Mouse (Mus musculus) CH12.LX (cell line): Measurements from ENCODE around the gene Il17re. TPM values are rescaled to one million over a fixed set of nuclear protein-coding genes. Genes with fewer than 3 reads are reported as not detected.

Experiments
- DNase-seq: peaks from one replicate; pipeline ENCODE4 v3.0.0-alpha.2; 2013; ENCODE audit errors: extremely low read depth
- H3K27ac ChIP-seq: 2 replicates; pipeline ENCODE4 v1.5.1; 2012; ENCODE audit warnings: low read depth, mild to moderate bottlenecking, control low read depth, moderate library complexity; ENCODE audit not compliant: insufficient read depth
- H3K27me3 ChIP-seq: replicated peaks from 2 replicates; pipeline ENCODE3; 2012; ENCODE audit warnings: inconsistent platforms
- H3K36me3 ChIP-seq, 2 experiments: replicated peaks in 1 of 2; 2 replicates each; pipeline versions ENCODE3 to v1.6.1; 2012; ENCODE audit warnings: inconsistent platforms in 1 of 2, low read length in 1 of 2, mild to moderate bottlenecking in 1 of 2, mixed read lengths in 1 of 2, moderate library complexity in 1 of 2; ENCODE audit not compliant: control insufficient read depth in 1 of 2, insufficient read depth in 1 of 2
- H3K4me1 ChIP-seq, 2 experiments: 2 replicates each; pipeline ENCODE4 v1.6.1; 2012; ENCODE audit warnings: inconsistent platforms in 1 of 2, moderate library complexity in 1 of 2; ENCODE audit not compliant: insufficient read depth in 2 of 2, control insufficient read depth in 1 of 2
- H3K4me2 ChIP-seq: 2 replicates; pipeline ENCODE4 v1.6.1; 2012; ENCODE audit warnings: low read depth, mild to moderate bottlenecking, control low read depth; ENCODE audit not compliant: poor library complexity, insufficient read depth, severe bottlenecking
- H3K4me3 ChIP-seq, 3 experiments: fragments of 150-350 bp in 1 of 3; sonication (generic) in 1 of 3; replicated peaks in 1 of 3; 2 replicates each; pipeline versions ENCODE3 to v1.5.1; 2011 to 2012; ENCODE audit warnings: low read depth in 2 of 3, low read length in 2 of 3, mild to moderate bottlenecking in 2 of 3, moderate library complexity in 2 of 3, control low read depth in 1 of 3, improper control_type of control experiment in 1 of 3, inconsistent platforms in 1 of 3, mixed read lengths in 1 of 3; ENCODE audit not compliant: poor library complexity in 1 of 3
- H3K79me2 ChIP-seq: replicated peaks from 2 replicates; pipeline ENCODE4 v1.6.1; 2012; ENCODE audit warnings: mild to moderate bottlenecking, moderate library complexity; ENCODE audit not compliant: control insufficient read depth, poor library complexity, insufficient read depth, severe bottlenecking; ENCODE audit errors: extremely low read depth
- H3K9ac ChIP-seq: 2 replicates; pipeline ENCODE4 v1.6.1; 2012; ENCODE audit warnings: low read depth, mild to moderate bottlenecking, control low read depth, moderate library complexity; ENCODE audit not compliant: insufficient read depth
- H3K9me3 ChIP-seq: replicated peaks from 2 replicates; pipeline ENCODE3; 2012; ENCODE audit warnings: low read length, inconsistent platforms, mixed read lengths
- BHLHE40 ChIP-seq: IDR thresholded peaks from 2 replicates; pipeline ENCODE4 v1.6.1; 2011; ENCODE audit warnings: mild to moderate bottlenecking, low read depth, low read length, improper control_type of control experiment
- CHD1 ChIP-seq: IDR thresholded peaks from 2 replicates; pipeline ENCODE4 v1.6.1; 2012; ENCODE audit warnings: low read depth, low read length, improper control_type of control experiment, inconsistent platforms
- CTCF ChIP-seq, 2 experiments: IDR thresholded peaks in 1 of 2; conservative IDR thresholded peaks in 1 of 2; 2 replicates each; pipeline ENCODE4 v1.5.1; 2011 to 2012; ENCODE audit warnings: low read depth in 2 of 2, low read length in 2 of 2, improper control_type of control experiment in 1 of 2, inconsistent platforms in 1 of 2, mild to moderate bottlenecking in 1 of 2, moderate library complexity in 1 of 2
- E2F4 ChIP-seq: IDR thresholded peaks from 2 replicates; pipeline ENCODE4 v1.6.1; 2011; ENCODE audit warnings: low read depth, low read length, improper control_type of control experiment; ENCODE audit not compliant: insufficient replicate concordance
- ELF1 ChIP-seq: IDR thresholded peaks from 2 replicates; pipeline ENCODE4 v1.6.1; 2014; ENCODE audit warnings: low read depth, mild to moderate bottlenecking, inconsistent platforms, low read length, improper control_type of control experiment
- ETS1 ChIP-seq: conservative IDR thresholded peaks from 2 replicates; pipeline ENCODE4 v1.6.1; 2012; ENCODE audit warnings: low read depth, mild to moderate bottlenecking, inconsistent platforms, low read length, improper control_type of control experiment, moderate library complexity
- GABPA ChIP-seq: IDR thresholded peaks from 2 replicates; pipeline ENCODE4 v1.6.1; 2012; ENCODE audit warnings: low read depth, low read length, improper control_type of control experiment, inconsistent platforms; ENCODE audit not compliant: insufficient replicate concordance
- HCFC1 ChIP-seq: IDR thresholded peaks from 2 replicates; pipeline ENCODE4 v1.6.1; 2012; ENCODE audit warnings: low read depth, mild to moderate bottlenecking, inconsistent platforms, low read length, improper control_type of control experiment
- IRF4 ChIP-seq: IDR thresholded peaks from 2 replicates; pipeline ENCODE4 v1.6.1; 2014; ENCODE audit warnings: low read depth, mild to moderate bottlenecking, inconsistent platforms, low read length, improper control_type of control experiment
- JUN ChIP-seq: IDR thresholded peaks from 2 replicates; pipeline ENCODE4 v1.6.1; 2011; ENCODE audit warnings: low read depth, mild to moderate bottlenecking, low read length, improper control_type of control experiment, moderate library complexity; ENCODE audit not compliant: insufficient read depth
- JUND ChIP-seq: conservative IDR thresholded peaks from 2 replicates; pipeline ENCODE4 v1.6.1; 2011; ENCODE audit warnings: low read depth, low read length, improper control_type of control experiment
- KAT2A ChIP-seq: IDR thresholded peaks from 2 replicates; pipeline ENCODE4 v1.6.1; 2012; ENCODE audit warnings: low read length, improper control_type of control experiment, inconsistent platforms; ENCODE audit not compliant: insufficient replicate concordance
- MAFK ChIP-seq: IDR thresholded peaks from 2 replicates; pipeline ENCODE4 v1.6.1; 2011; ENCODE audit warnings: low read length, improper control_type of control experiment; ENCODE audit not compliant: insufficient replicate concordance
- MAZ ChIP-seq: IDR thresholded peaks from 2 replicates; pipeline ENCODE4 v1.6.1; 2012; ENCODE audit warnings: low read depth, mild to moderate bottlenecking, inconsistent platforms, low read length, improper control_type of control experiment, moderate library complexity
- MEF2A ChIP-seq: IDR thresholded peaks from 2 replicates; pipeline ENCODE4 v1.6.1; 2014; ENCODE audit warnings: low read depth, mild to moderate bottlenecking, inconsistent platforms, low read length, improper control_type of control experiment, borderline replicate concordance
- MXI1 ChIP-seq: IDR thresholded peaks from 2 replicates; pipeline ENCODE4 v1.6.1; 2011; ENCODE audit warnings: mild to moderate bottlenecking, low read depth, low read length, improper control_type of control experiment
- MYC ChIP-seq: IDR thresholded peaks from 2 replicates; pipeline ENCODE4 v1.6.1; 2011; ENCODE audit warnings: low read depth, mild to moderate bottlenecking, improper control_type of control experiment, low read length
- NELFE ChIP-seq: IDR thresholded peaks from 2 replicates; pipeline ENCODE4 v1.6.1; 2011; ENCODE audit warnings: low read depth, low read length, improper control_type of control experiment
- NRF1 ChIP-seq: IDR thresholded peaks from 2 replicates; pipeline ENCODE4 v1.6.1; 2014; ENCODE audit warnings: low read depth, mild to moderate bottlenecking, inconsistent platforms, low read length, improper control_type of control experiment, moderate library complexity
- POLR2A ChIP-seq: IDR thresholded peaks from 2 replicates; pipeline ENCODE4 v1.6.1; 2011; ENCODE audit warnings: low read depth, mild to moderate bottlenecking, improper control_type of control experiment, low read length
- POLR2AphosphoS2 ChIP-seq: IDR thresholded peaks from 2 replicates; pipeline ENCODE4 v1.6.1; 2011; ENCODE audit warnings: low read depth, low read length, improper control_type of control experiment
- RCOR1 ChIP-seq: conservative IDR thresholded peaks from 2 replicates; pipeline ENCODE4 v1.6.1; 2012; ENCODE audit warnings: low read depth, mild to moderate bottlenecking, inconsistent platforms, low read length, improper control_type of control experiment
- SIN3A ChIP-seq: IDR thresholded peaks from 2 replicates; pipeline ENCODE4 v1.6.1; 2012; ENCODE audit warnings: low read length, improper control_type of control experiment, inconsistent platforms
- SMC3 ChIP-seq: IDR thresholded peaks from 2 replicates; pipeline ENCODE4 v1.6.1; 2011; ENCODE audit warnings: low read depth, low read length, improper control_type of control experiment
- TBP ChIP-seq: conservative IDR thresholded peaks from 2 replicates; pipeline ENCODE4 v1.6.1; 2011; ENCODE audit warnings: low read depth, low read length, improper control_type of control experiment
- TCF12 ChIP-seq: IDR thresholded peaks from 2 replicates; pipeline ENCODE4 v1.6.1; 2014; ENCODE audit warnings: low read depth, mild to moderate bottlenecking, inconsistent platforms, low read length, improper control_type of control experiment
- UBTF ChIP-seq: IDR thresholded peaks from 2 replicates; pipeline ENCODE4 v1.6.1; 2012; ENCODE audit warnings: low read depth, mild to moderate bottlenecking, inconsistent platforms, low read length, improper control_type of control experiment, moderate library complexity
- USF1 ChIP-seq: IDR thresholded peaks from 2 replicates; pipeline ENCODE4 v1.6.1; 2014; ENCODE audit warnings: low read depth, mild to moderate bottlenecking, inconsistent platforms, low read length, improper control_type of control experiment
- USF2 ChIP-seq: conservative IDR thresholded peaks from 2 replicates; pipeline ENCODE4 v1.6.1; 2011; ENCODE audit warnings: low read depth, low read length, improper control_type of control experiment
- ZC3H11A ChIP-seq: IDR thresholded peaks from 2 replicates; pipeline ENCODE4 v1.6.1; 2012; ENCODE audit warnings: low read depth, mild to moderate bottlenecking, inconsistent platforms, low read length, improper control_type of control experiment
- ZKSCAN1 ChIP-seq: IDR thresholded peaks from 2 replicates; pipeline ENCODE4 v1.6.1; 2012; ENCODE audit warnings: low read depth, inconsistent platforms, low read length, improper control_type of control experiment, borderline replicate concordance
- ZMIZ1 ChIP-seq: IDR thresholded peaks from 2 replicates; pipeline ENCODE4 v1.6.1; 2012; ENCODE audit warnings: low read depth, mild to moderate bottlenecking, inconsistent platforms, low read length, improper control_type of control experiment
- ZNF384 ChIP-seq: IDR thresholded peaks from 2 replicates; pipeline ENCODE4 v1.6.1; 2012; ENCODE audit warnings: low read depth, low read length, improper control_type of control experiment, inconsistent platforms
- dilution Hi-C: fragments of 300-500 bp; cut with MboI; formaldehyde crosslinking; loops from 2 replicates; pipeline ENCODE4 v1.14.3; 2020; ENCODE audit warnings: low sequenced_read_pairs; ENCODE audit not compliant: extremely low pct_unique_long_range_greater_than_20kb, extremely low pct_ligation_motif_present
- in situ Hi-C: fragments of 300-500 bp; cut with MboI; formaldehyde crosslinking; loops from 3 replicates; pipeline ENCODE4 v1.14.3; 2019; ENCODE audit warnings: low sequenced_read_pairs, low pct_ligation_motif_present, low pct_unique_long_range_greater_than_20kb, mixed read lengths
- polyA plus RNA-seq: library from polyadenylated mRNA; unstranded; fragments of >175 nt; gene quantifications from 2 replicates; pipeline ENCODE4 v1.2.1, GENCODE M21; 2012; ENCODE audit warnings: low read depth; ENCODE audit not compliant: insufficient read length
- total RNA-seq, 2 experiments: library from RNA; depleted of rRNA; stranded (reverse); fragments of 300-350 nt in 1 of 2; fragments of >200 nt in 1 of 2; gene quantifications; 2 replicates each; pipeline ENCODE4 v1.2.3; 2012 to 2014

Gene Il17re
- total and polyA plus RNA-seq, 3 experiments = 0.13 TPM; not detected in 1

DNA sequence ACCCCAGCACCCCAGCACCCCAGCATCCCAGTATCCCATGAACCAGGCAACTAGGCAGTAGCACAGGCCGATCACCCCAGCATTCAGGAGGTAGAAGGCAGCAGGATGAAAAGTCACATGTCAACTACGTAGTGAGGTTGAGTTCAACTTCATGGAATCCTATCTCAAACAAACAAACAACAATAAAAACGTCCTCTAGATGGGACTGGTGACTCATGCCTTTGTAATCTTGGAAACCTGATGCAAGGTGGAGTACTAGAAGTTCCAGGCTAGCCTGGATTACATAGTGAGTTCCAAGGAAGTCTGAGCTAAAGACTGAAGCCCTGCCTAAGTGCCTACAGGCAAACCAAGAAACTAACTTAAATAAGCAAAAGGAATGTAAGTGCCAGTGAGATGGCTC, 27.4 kb upstream of the Il17re start:
- Histone ChIP-seq H3K79me2 (no peaks in the 10 kb centered on the region), H3K9me3 (peaks cover 5% of the 10 kb centered on the region), H3K9ac (no peak overlapping the region), H3K36me3 (no peaks in the 10 kb centered on the region), H3K4me2 (no peak overlapping the region), H3K4me3 (no peak overlapping the region), H3K27ac (no peak overlapping the region), H3K4me1 (peaks cover 23 to 47% of the 10 kb centered on the region in 2 experiments), H3K27me3 (no peaks in the 10 kb centered on the region)
- dilution Hi-C loops = no loop called here
- DNase-seq = no peak
- no peak for TF ChIP-seq HCFC1
- TF ChIP-seq JUN = no peak
- TF ChIP-seq ETS1 = no peak
- TF ChIP-seq ZNF384 = no peak
- in situ Hi-C loops = no loop called here

- Histone ChIP-seq H3K9me3 (peaks cover 5% of the 10 kb centered on the region), H3K4me3 (no peak overlapping the region), H3K4me1 (peaks cover 23 to 48% of the 10 kb centered on the region in 2 experiments), H3K4me2 (peak overlapping the region; percentile 40; the same call in 1 of the 2 replicates), H3K9ac (no peak overlapping the region), H3K27me3 (no peaks in the 10 kb centered on the region), H3K79me2 (no peaks in the 10 kb centered on the region), H3K36me3 (no peaks in the 10 kb centered on the region), H3K27ac (no peak overlapping the region)
- dilution Hi-C loops (no loop called here), in situ Hi-C loops (no loop called here)
- no peak for DNase-seq
- TF ChIP-seq CTCF (conservative IDR thresholded peaks at IDR 0.05 in 1 of 2, IDR thresholded peaks at IDR 0.05 in 1 of 2; ENCODE audit: low read depth in 2 of 2, low read length in 2 of 2) (no peak), POLR2A (no peak), ZKSCAN1 (no peak), UBTF (no peak), CHD1 (no peak), GABPA (no peak), E2F4 (no peak), SIN3A (no peak), JUN (no peak), ELF1 (no peak), MAFK (0 out of 2 replicates have a peak, but pooled peaks have one; percentile 19), NRF1 (no peak), MEF2A (0 out of 2 replicates have a peak, but pooled peaks have one; percentile 25), KAT2A (no peak), MAZ (no peak), TCF12 (0 out of 2 replicates have a peak, but pooled peaks have one; percentile 21), SMC3 (no peak), BHLHE40 (peak; percentile 34), HCFC1 (no peak), MXI1 (no peak), ZC3H11A (no peak), MYC (no peak), IRF4 (peak; percentile 9; the same call in 1 of the 2 replicates), ZMIZ1 (no peak), POLR2AphosphoS2 (no peak), RCOR1 (no peak), ZNF384 (peak; percentile 97), USF2 (no peak), ETS1 (no peak), USF1 (no peak), TBP (no peak), JUND (no peak), NELFE (no peak)
Measured at GRCm38 (mm10) chr6:113431801-113432200, 26.5 kb upstream of the Il17re start.
